Mouse (Mus musculus): ENCODE results near the gene Atp1b1. TPM values are rescaled to one million over a fixed set of nuclear protein-coding genes. Genes with fewer than 3 reads are reported as not detected.

Gene Atp1b1
- 9.8 and 12.9 TPM in 2 replicates for total RNA-seq (2015)
- total RNA-seq (2017), result 7.7 and 9.9 TPM in 2 replicates

DNA sequence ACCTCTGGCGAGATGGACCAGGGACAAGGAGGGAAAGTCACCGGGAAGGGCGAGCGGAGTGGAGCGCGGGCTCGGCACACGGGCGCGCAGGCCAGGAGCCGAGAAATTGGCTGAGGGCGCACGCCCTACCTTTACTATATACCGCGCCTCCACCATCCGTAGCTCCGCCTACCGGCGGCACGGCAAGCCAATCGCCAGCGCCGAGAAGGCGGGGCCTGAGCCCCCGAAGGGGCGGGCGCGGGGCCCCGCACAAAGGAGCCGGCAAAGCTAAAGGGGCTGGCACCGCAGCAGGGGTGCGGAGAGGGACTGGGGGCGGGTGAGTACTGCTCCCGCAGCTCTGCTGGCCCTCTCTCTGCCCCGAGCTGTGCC, at the start of gene Atp1b1:
Gene Atp1b1, minus strand, starts transcription at position 111 of the 369 bp plus-strand sequence.
- peak; percentile 65 for ATAC-seq (ENCODE audit: poor library complexity, severe bottlenecking)

GRCm38 (mm10) chr1:164505096-164505495, 46.9 kb upstream of the Atp1b1 start:
- 0 out of 2 replicates have a peak, but pooled peaks have one; percentile 5 for ATAC-seq (ENCODE audit: poor library complexity, severe bottlenecking)

DNA sequence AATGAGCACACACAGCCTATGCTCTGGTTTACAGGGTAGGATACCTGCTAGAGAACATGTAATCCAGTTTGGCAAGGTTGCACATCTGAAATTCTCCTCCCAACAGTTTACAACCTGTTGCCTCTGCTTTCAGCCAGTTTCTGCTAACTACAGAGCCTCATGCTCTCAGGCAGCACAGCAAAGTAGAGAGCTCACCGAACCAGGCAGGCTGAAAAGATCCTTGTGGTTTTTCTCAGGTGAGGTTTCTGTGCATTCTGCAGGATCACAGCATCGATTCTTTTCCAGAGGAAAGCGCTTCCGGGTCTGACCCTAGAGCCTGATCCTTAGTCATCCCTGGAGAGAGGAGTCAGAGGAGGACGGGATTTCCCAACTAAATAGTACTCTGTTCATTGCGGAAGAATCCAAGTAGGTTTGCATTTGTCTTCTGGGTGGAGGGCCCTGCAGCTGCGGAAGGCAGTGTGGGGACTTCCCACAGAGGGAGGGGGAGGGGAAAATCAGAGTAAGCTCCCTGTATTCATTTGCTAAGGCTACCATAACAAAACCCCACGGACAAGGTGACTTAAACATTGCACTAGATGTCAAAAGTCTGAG, 45.1 kb upstream of the Atp1b1 start:
- ATAC-seq (ENCODE audit: poor library complexity, severe bottlenecking), result no peak

- no peak for ATAC-seq (ENCODE audit: poor library complexity, severe bottlenecking)
Observed at GRCm38 (mm10) chr1:164502231-164502630, 44.1 kb upstream of the Atp1b1 start.

GRCm38 (mm10) chr1:164494741-164495512, 36.8 kb upstream of the Atp1b1 start:
- ATAC-seq (ENCODE audit: poor library complexity, severe bottlenecking), result no peak

GRCm38 (mm10) chr1:164494215-164494614, 36.1 kb upstream of the Atp1b1 start:
- no peak for ATAC-seq (ENCODE audit: poor library complexity, severe bottlenecking)

GRCm38 (mm10) chr1:164493042-164493705, 35.0 kb upstream of the Atp1b1 start:
- ATAC-seq (ENCODE audit: poor library complexity, severe bottlenecking), result no peak

- no peak for ATAC-seq (ENCODE audit: poor library complexity, severe bottlenecking)
Observed at GRCm38 (mm10) chr1:164492476-164492875, 34.3 kb upstream of the Atp1b1 start.

- no peak for ATAC-seq (ENCODE audit: poor library complexity, severe bottlenecking)
Observed at GRCm38 (mm10) chr1:164489961-164490594, 31.9 kb upstream of the Atp1b1 start.

DNA sequence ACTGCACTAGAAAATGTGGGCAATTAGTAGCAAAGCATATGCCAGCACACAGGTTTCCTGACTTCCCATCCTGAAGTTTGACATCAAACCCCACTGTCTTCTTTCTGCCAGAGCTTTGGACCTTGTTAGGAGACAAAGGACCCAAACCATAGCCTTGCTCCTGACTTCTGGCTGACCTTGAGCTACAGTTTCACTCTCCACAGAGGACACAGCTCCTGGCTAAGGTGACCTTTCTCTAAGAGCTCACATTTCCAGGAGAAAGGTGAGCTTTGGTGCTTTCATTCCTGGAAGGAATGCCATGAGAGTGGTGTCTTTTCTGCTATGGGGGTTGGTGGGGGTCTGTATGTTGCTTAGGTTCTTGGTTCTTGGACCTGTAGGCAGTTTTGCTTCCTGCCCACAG, 25.6 kb upstream of the Atp1b1 start:
- no peak for ATAC-seq (ENCODE audit: poor library complexity, severe bottlenecking)

- no peak for ATAC-seq (ENCODE audit: poor library complexity, severe bottlenecking)
Observed at GRCm38 (mm10) chr1:164482833-164483232, 24.7 kb upstream of the Atp1b1 start.

DNA sequence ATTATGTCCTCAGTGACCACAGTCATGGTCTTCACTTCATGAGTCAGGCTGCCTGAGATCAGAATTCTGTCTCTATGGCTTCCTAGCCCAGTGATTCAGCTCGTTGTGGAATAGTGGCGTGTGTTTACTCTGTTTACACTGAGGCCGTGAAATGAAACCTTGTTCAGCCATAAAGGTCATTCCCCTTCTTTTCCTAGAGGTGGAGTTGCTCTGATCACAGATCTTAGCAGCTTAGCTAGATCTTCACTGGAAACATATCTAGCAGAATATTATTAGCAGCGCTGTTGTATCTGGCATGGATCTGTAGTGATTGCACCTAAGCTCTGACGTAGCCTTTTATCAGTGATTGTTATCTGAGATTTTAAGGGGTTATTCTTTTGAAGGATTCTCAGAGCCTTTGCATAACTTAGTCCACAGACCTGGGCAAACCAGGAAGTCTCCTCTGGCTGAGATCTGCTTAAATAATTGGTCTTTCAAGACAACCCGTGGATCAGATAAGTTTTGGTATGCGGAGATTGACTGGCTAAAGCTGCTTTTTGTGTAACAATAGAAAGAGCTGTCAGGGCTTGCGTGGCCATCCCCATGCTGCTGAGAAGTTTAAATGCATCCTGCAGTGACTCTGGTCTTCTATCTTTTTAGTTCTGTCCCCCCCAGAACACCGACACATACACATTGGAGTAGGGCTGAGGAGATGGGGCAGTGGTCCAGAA, 23.6 kb upstream of the Atp1b1 start:
- ATAC-seq (ENCODE audit: poor library complexity, severe bottlenecking), result no peak

GRCm38 (mm10) chr1:164480755-164481644, 22.8 kb upstream of the Atp1b1 start:
- ATAC-seq (ENCODE audit: poor library complexity, severe bottlenecking), result no peak

- ATAC-seq (ENCODE audit: poor library complexity, severe bottlenecking), result no peak
Observed at GRCm38 (mm10) chr1:164475895-164476294, 17.7 kb upstream of the Atp1b1 start.

- no peak for ATAC-seq (ENCODE audit: poor library complexity, severe bottlenecking)
Observed at GRCm38 (mm10) chr1:164474778-164475511, 16.8 kb upstream of the Atp1b1 start.

DNA sequence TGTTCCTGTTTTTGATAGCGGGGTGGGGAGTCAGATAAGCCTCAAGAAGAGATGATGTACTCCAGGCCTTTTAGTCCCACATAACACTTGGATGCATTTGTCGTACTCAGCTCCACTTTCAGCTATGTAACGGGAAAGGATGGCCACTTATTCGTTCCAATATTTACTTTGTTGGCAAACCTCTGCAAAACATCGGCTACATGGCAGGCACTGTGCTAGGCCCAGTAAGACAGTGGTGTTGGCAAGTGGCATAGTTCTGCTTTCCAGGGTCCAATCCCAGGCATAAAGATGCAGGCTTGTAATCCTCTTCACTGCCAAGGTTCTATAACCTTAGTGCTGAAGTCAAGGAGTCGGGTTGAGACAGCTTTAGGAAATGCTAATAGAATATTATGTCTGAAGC, 16.2 kb upstream of the Atp1b1 start:
- no peak for ATAC-seq (ENCODE audit: poor library complexity, severe bottlenecking)

DNA sequence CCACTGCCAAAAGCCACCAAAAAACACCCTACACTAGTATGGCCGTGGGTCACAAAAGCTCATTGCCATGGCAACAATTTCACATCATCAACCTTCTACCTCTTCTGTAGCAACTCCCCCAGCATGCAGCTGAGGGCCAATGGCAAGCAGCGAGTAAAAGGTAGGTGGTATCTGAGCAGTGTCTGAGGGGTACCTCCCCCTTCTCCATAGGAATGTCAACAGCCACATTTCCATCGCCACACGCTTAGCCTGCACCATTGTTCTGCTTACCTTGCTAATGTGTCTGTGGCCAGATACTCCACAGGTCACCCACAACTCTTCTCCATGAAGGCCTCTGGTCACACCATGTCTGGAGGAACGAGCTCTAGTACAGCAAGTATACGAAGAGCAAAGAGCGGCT, 15.2 kb upstream of the Atp1b1 start:
- ATAC-seq (ENCODE audit: poor library complexity, severe bottlenecking), result no peak

- no peak for ATAC-seq (ENCODE audit: poor library complexity, severe bottlenecking)
Observed at GRCm38 (mm10) chr1:164471632-164472031, 13.5 kb upstream of the Atp1b1 start.

GRCm38 (mm10) chr1:164470985-164471384, 12.8 kb upstream of the Atp1b1 start:
- ATAC-seq (ENCODE audit: poor library complexity, severe bottlenecking), result no peak

Data from megakaryocyte, adult 5-6 weeks (primary cell).